Mouse (Mus musculus): ENCODE data around the gene Cep128. TPM values are rescaled to one million over a fixed set of nuclear protein-coding genes. Genes with fewer than 3 reads are reported as not detected.

Gene Cep128
- polyA plus RNA-seq, 1 experiment from 2014 or later = 11.1 TPM

- Histone ChIP-seq H3K27me3 (no peaks in the 10 kb centered on the region), H3K4me3 (replicated peaks) (no peak overlapping the region), H3K36me3 (no peaks in the 10 kb centered on the region), H3K9me3 (replicated peaks) (no peaks in the 10 kb centered on the region), H3K4me2 (replicated peaks) (no peak overlapping the region), H3K27ac (replicated peaks) (no peak overlapping the region), H3K9ac (no peak overlapping the region), H3K4me1 (no peaks in the 10 kb centered on the region)
- no peak for ATAC-seq (ENCODE audit: insufficient number of reproducible peaks, low FRiP score, low TSS enrichment, low read depth)
- 68% methylated on average over 5 of the region's 5 CpGs for WGBS
Observed at GRCm38 (mm10) chr12:91176808-91177526, 207.2 kb downstream of the Cep128 start.

DNA sequence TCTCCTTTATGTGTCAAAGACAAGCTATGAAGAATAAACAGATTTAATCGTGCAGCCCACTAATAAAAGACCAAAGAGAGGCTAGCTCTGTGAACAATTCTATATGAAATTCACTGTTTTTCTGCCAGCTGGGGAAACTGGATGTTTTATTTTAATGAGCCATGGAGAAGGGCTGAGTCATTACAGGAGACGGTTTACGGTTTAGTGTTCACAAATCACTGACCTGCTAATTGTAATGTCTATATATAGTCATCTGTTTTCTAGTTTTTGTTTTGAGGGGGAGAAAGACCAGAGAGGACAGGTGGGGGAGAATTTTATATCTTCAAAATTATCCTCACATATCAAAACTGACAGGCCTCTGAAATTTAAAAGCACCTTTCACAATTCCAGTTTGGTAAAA is 212.6 kb downstream of the Cep128 start:
- Histone ChIP-seq H3K27ac (replicated peaks) (no peak overlapping the region), H3K9me3 (replicated peaks) (no peaks in the 10 kb centered on the region), H3K9ac (no peak overlapping the region), H3K27me3 (no peaks in the 10 kb centered on the region), H3K4me1 (no peaks in the 10 kb centered on the region), H3K4me3 (replicated peaks) (no peak overlapping the region), H3K4me2 (replicated peaks) (no peak overlapping the region), H3K36me3 (no peaks in the 10 kb centered on the region)
- ATAC-seq (ENCODE audit: insufficient number of reproducible peaks, low FRiP score, low TSS enrichment, low read depth) = no peak
- 70% methylated on average over 3 of the region's 3 CpGs for WGBS

- 85% methylated on average over 6 of the region's 6 CpGs for WGBS
- H3K27ac ChIP-seq (replicated peaks) = no peak overlapping the region
- H3K36me3 ChIP-seq = no peaks in the 10 kb centered on the region
- H3K27me3 ChIP-seq = no peaks in the 10 kb centered on the region
- ATAC-seq (ENCODE audit: insufficient number of reproducible peaks, low FRiP score, low TSS enrichment, low read depth) = no peak
- no peaks in the 10 kb centered on the region for H3K9me3 ChIP-seq (replicated peaks)
- H3K9ac ChIP-seq = no peak overlapping the region
- H3K4me1 ChIP-seq = no peaks in the 10 kb centered on the region
- no peak overlapping the region for H3K4me2 ChIP-seq (replicated peaks)
- H3K4me3 ChIP-seq (replicated peaks) = no peak overlapping the region
Observed at GRCm38 (mm10) chr12:91161015-91161730, 223.0 kb downstream of the Cep128 start.

- Histone ChIP-seq H3K9ac (no peak overlapping the region), H3K4me1 (no peaks in the 10 kb centered on the region), H3K9me3 (replicated peaks) (no peaks in the 10 kb centered on the region), H3K4me2 (replicated peaks) (no peak overlapping the region), H3K27me3 (no peaks in the 10 kb centered on the region), H3K27ac (replicated peaks) (no peak overlapping the region), H3K36me3 (no peaks in the 10 kb centered on the region), H3K4me3 (replicated peaks) (no peak overlapping the region)
- no peak for ATAC-seq (ENCODE audit: insufficient number of reproducible peaks, low FRiP score, low TSS enrichment, low read depth)
- 33% methylated on average over 2 of the region's 2 CpGs for WGBS
Observed at GRCm38 (mm10) chr12:91158481-91158880, 225.7 kb downstream of the Cep128 start.

GRCm38 (mm10) chr12:91154052-91154451 is 230.2 kb downstream of the Cep128 start:
- 73% methylated on average over 7 of the region's 7 CpGs for WGBS
- no peaks in the 10 kb centered on the region for H3K27me3 ChIP-seq
- H3K4me2 ChIP-seq (replicated peaks) = no peak overlapping the region
- no peaks in the 10 kb centered on the region for H3K9me3 ChIP-seq (replicated peaks)
- no peak overlapping the region for H3K4me3 ChIP-seq (replicated peaks)
- ATAC-seq (ENCODE audit: insufficient number of reproducible peaks, low FRiP score, low TSS enrichment, low read depth) = no peak
- no peak overlapping the region for H3K27ac ChIP-seq (replicated peaks)
- H3K36me3 ChIP-seq = no peaks in the 10 kb centered on the region
- H3K9ac ChIP-seq = no peak overlapping the region
- no peaks in the 10 kb centered on the region for H3K4me1 ChIP-seq

DNA sequence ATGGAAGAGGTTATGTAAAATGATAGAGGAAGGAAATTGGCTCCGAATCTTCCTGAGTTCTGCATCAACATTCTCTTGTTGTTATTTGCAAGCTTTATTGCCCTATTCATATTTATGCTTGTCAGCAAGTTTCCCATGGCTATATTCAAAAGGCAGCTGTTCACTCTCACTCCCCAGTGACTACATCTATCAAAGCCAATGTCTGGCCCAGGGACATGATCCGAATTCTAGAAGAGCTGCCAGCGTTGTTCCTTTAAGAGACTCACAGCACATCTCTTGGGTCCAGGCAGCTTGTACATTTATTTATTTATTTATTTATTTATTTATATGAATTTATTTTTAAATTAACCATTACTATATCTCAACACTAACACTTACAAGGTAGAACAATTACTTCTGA is 235.1 kb downstream of the Cep128 start:
- WGBS = 68% methylated on average over 3 of the region's 3 CpGs
- Histone ChIP-seq H3K9ac (no peak overlapping the region), H3K9me3 (replicated peaks) (no peaks in the 10 kb centered on the region), H3K4me2 (replicated peaks) (no peak overlapping the region), H3K36me3 (no peaks in the 10 kb centered on the region), H3K27ac (replicated peaks) (no peak overlapping the region), H3K4me1 (no peaks in the 10 kb centered on the region), H3K4me3 (replicated peaks) (no peak overlapping the region), H3K27me3 (no peaks in the 10 kb centered on the region)
- no peak for ATAC-seq (ENCODE audit: insufficient number of reproducible peaks, low FRiP score, low TSS enrichment, low read depth)

DNA sequence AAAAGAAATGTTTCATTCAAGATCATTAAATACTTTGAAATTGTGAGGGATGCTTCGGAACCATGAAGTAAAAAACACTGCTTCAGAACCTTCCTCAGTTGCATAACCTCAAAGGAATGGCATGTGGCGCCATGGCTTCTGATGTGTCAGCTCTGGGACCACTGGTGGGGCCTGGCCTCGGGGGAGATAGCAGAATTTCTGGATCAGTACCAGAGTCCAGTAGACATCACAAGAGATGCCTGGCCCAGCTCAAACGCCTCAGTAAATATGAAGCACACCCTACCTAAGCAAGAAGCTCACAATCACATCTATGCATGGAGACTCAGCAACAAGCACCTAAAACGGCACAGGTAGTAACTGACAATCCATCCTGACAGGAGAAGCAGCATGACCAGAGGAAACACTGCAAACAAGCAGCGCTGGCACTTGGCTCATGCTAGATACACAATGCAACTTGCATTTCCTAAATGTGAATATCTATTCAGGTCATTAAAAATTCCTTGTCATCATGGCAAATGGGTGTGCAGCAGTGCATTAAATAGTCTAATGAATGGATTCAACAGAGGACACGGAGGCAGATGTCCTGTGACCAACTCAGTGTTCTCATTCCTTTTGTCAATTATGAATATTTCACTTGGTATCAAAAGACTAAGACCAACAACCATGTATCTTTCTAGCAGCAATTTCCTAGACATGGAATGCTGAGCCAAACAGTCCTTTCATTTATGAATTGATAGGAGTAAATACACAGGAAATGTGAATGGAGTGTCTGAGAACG is 249.3 kb downstream of the Cep128 start:
- WGBS = 85% methylated on average over 8 of the region's 8 CpGs
- Histone ChIP-seq H3K9me3 (replicated peaks) (no peaks in the 10 kb centered on the region), H3K4me2 (replicated peaks) (no peak overlapping the region), H3K36me3 (no peaks in the 10 kb centered on the region), H3K27ac (replicated peaks) (no peak overlapping the region), H3K4me1 (no peaks in the 10 kb centered on the region), H3K27me3 (no peaks in the 10 kb centered on the region), H3K9ac (no peak overlapping the region), H3K4me3 (replicated peaks) (no peak overlapping the region)
- ATAC-seq (ENCODE audit: insufficient number of reproducible peaks, low FRiP score, low TSS enrichment, low read depth) = no peak

DNA sequence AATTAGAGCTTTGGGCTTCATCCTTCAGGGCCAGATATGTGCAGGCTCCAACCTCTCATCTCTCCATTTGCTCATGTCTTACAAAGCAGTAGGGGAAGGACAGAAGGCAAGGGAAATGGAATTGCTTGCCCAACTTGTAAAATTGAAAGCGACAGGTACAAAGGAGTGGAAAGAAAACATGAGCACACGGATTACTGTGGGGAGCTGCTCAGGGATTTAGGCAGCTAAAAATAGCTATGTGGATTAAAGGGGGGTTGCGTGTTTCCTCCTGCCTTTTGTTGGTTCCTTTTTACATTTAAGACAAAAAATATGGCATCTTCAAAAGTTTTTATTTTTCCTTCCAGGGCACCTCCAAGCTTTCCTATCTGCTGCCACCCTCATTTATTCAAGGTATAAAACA is 269.2 kb downstream of the Cep128 start:
- Histone ChIP-seq H3K4me2 (replicated peaks) (no peak overlapping the region), H3K27ac (replicated peaks) (no peak overlapping the region; the same call in 1 of the 2 replicates), H3K9me3 (replicated peaks) (no peaks in the 10 kb centered on the region), H3K27me3 (no peaks in the 10 kb centered on the region), H3K36me3 (no peaks in the 10 kb centered on the region), H3K9ac (no peak overlapping the region), H3K4me3 (replicated peaks) (no peak overlapping the region), H3K4me1 (no peaks in the 10 kb centered on the region)
- 33% methylated on average over 3 of the region's 3 CpGs for WGBS
- ATAC-seq (ENCODE audit: insufficient number of reproducible peaks, low FRiP score, low TSS enrichment, low read depth) = no peak

DNA sequence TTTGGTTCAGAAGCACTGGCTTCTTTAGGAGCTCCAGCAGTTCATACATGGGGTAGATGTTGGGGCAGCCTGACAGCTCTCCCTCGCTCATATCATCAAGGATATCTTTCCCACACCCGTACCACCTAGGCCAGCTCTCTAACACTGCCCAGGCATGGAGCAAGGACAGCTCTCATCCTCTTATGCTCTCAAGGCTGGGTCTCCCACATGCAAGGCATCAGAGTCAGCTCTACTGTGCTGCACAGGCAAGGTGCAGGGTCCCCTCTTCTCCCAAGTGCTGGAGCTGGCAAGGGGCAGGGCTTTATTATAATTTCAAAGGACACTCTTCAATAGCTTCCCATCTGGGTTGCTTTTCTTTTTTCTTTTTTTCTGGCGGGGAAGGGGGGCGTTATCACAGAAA is 280.9 kb downstream of the Cep128 start:
- Histone ChIP-seq H3K4me1 (no peaks in the 10 kb centered on the region), H3K4me2 (replicated peaks) (no peak overlapping the region), H3K9ac (no peak overlapping the region), H3K36me3 (no peaks in the 10 kb centered on the region), H3K4me3 (replicated peaks) (no peak overlapping the region), H3K9me3 (replicated peaks) (no peaks in the 10 kb centered on the region), H3K27ac (replicated peaks) (no peak overlapping the region), H3K27me3 (no peaks in the 10 kb centered on the region)
- no peak for ATAC-seq (ENCODE audit: insufficient number of reproducible peaks, low FRiP score, low TSS enrichment, low read depth)
- WGBS = 83% methylated on average over 4 of the region's 4 CpGs

- no peaks in the 10 kb centered on the region for H3K36me3 ChIP-seq
- no peaks in the 10 kb centered on the region for H3K9me3 ChIP-seq (replicated peaks)
- H3K4me2 ChIP-seq (replicated peaks) = no peak overlapping the region
- 71% methylated on average over 6 of the region's 6 CpGs for WGBS
- no peak overlapping the region for H3K9ac ChIP-seq
- no peak overlapping the region for H3K27ac ChIP-seq (replicated peaks)
- no peaks in the 10 kb centered on the region for H3K27me3 ChIP-seq
- no peaks in the 10 kb centered on the region for H3K4me1 ChIP-seq
- no peak for ATAC-seq (ENCODE audit: insufficient number of reproducible peaks, low FRiP score, low TSS enrichment, low read depth)
- no peak overlapping the region for H3K4me3 ChIP-seq (replicated peaks)
Observed at GRCm38 (mm10) chr12:91097869-91098268, 286.3 kb downstream of the Cep128 start.

DNA sequence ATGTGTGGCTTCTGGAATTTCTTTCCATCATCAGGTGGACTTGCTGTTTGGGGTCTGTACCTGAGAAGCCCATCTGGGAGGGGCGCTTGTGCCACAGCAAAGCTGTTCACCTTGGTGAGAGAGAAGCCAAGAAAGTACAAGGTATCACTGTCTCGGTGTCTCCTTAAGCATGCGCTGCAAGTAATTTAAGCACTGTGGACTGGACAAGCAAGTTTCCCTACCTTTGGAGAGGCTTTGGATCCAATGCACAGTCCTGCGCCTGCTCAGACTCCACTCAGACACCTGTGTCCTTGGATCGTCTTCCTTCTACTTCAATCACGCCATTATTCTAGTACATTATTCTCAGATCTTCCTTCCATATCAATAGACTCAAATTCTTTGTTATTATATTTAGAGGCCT is 288.0 kb downstream of the Cep128 start:
- 76% methylated on average over 6 of the region's 6 CpGs for WGBS
- no peak for ATAC-seq (ENCODE audit: insufficient number of reproducible peaks, low FRiP score, low TSS enrichment, low read depth)
- no peaks in the 10 kb centered on the region for H3K4me1 ChIP-seq

More for the DNA sequence above, 288.0 kb downstream of the Cep128 start:
- Histone ChIP-seq H3K4me3 (replicated peaks) (no peak overlapping the region), H3K9me3 (replicated peaks) (no peaks in the 10 kb centered on the region), H3K4me2 (replicated peaks) (no peak overlapping the region), H3K9ac (no peak overlapping the region), H3K27me3 (no peaks in the 10 kb centered on the region), H3K27ac (replicated peaks) (no peak overlapping the region), H3K36me3 (no peaks in the 10 kb centered on the region)

Data from embryonic facial prominence, embryonic 15.5 days (tissue).